Mouse (Mus musculus): ENCODE results near the gene Nxf1.
"Not testable (repeated sequence)": the region's sequence is repeated elsewhere in the genome, so short reads cannot be mapped to it uniquely, and the experiment has no call there.

The Nxf1 gene

DNA sequence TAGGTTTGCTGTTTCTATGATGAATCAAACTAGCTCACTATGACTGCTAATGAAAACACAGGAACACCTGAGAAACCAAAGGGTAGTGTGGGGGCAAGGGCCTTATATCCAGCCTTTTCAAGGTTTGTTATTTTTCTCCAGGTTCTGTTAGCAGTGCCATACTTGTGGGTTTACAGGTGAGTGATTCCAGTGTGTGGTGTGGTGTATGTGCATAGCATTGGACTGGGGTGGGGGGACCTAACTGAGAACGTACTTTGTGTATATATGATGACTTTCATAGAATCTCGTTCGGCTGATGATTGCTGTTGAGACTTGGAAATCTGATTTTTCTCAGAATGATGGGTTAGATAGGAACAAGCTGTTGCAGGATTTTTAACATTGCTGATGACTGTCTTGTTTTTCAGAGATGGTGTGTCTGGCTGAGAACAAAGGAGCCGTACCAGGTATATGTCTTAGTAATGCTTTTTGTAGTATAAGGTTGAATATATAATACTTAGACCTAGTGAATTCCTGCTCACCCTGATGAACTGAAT, 31.7 kb upstream of the Nxf1 start:
- no peak for DNase-seq

DNA sequence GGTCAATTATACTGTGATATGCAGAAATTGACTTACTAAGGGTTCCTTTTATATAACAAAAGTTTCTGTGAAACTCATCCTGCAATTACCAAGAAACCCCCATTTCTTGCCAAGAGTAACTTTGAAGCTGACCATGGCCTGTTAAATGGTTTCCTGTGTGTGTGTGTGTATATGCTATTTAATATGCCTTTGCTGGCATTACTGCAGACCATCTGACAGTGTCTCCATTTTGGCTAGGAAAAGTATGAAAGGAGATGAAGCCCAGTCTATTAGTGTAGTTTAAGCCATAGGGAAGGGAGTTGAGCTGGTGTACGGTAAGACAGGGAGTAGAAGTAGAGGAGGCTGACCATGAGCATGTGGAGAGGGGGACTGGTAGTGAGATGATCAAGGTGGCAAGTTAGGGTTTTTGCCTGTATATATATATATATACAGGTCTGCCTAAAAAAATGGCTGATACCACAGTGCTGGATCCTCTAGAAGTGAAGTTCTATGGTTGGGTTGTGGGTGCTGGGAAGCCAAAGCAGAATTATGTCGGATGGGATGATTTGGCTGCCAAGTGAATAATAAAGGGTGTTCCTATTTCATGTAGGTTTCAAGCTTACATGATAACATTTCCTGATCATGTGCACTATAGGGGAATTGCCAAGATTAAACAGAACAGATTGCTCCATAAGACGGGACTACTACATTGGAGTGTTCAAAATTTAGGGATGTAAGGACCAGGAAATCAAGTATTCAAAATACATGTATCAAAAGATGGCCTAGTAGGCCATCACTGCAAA, 30.1 kb upstream of the Nxf1 start:
- no peak for DNase-seq

DNA sequence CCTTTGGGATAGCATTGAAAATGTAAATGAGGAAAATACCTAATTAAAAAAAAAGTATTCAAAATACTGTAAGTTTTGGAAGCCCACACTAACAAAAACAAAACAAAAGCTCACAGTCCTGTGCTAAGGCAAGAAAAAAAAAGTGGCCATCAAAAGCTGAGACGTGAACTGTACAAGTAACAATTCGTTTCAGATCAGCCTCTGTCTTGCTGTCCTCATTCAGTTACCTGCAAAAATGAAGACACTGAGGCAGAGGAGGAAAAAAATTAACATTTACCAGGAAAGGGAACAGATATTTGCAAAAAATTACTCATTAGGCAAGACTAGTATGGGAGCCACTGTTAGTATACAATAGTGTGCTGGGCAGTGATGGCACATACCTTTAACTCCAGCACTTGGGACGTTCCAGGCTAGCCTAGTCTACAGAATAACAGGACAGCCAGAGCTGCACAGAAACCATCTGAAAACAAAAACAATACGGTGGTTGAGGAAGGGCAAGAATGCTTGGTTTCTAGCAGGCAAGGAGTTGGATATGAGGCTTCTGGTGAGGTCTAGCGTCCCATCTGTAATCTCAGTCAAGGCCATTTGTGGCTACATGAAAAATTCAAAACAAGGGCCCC, 29.3 kb upstream of the Nxf1 start:
- DNase-seq, result no peak

DNA sequence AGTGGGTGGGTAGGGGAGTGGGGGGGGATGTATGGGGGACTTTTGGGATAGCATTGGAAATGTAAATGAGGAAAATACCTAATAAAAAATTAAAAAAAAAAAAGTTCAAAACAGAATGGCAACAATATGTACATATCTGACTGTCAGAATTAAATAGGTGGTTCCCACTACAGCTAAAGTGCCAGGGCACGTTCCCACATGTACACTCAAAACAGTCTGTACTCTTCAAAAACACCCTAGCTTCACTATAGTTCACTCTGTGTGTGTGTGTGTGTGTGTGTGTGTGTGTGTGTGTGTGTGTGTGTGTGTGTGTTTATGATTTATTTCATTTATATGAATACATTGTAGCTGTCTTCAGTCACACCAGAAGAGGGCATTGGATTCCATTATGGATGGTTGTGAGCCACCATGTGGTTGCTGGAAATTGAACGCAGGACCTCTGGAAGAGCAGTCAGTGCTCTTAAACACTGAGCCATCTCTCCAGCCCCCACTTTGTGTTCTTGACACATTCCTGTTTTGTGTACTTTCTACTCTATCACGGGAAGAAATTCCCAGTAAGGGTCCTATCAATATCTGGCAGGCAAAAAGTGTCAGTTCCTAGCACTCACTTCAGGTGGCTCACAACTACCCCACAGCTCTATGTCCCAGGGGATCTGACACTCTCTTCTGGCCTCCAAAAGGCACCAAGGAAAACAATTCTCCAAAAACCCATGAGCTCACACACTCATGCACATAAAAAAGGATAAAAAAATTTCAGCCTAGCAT, 28.4 kb upstream of the Nxf1 start:
- DNase-seq, result not testable (repeated sequence)

DNA sequence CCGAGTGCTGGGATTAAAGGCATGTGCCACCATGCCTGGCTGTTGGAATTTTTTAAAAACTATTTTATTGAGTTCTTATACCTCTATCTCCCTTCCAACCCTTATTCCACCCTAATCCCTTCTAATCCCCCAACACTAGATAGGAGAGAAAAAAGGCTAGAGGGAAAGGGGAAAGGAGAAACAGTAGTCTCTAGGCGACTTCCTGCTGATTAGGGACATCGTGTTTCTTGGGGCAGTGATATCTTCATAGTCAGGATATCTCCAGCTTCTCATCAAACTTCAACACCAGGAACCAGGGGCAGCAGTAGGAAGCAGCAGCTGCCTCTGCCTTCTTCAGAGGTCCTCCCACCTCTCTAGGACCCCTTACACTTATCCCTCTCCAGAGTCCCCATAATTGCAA, 22.5 kb upstream of the Nxf1 start:
- DNase-seq, result no peak

DNA sequence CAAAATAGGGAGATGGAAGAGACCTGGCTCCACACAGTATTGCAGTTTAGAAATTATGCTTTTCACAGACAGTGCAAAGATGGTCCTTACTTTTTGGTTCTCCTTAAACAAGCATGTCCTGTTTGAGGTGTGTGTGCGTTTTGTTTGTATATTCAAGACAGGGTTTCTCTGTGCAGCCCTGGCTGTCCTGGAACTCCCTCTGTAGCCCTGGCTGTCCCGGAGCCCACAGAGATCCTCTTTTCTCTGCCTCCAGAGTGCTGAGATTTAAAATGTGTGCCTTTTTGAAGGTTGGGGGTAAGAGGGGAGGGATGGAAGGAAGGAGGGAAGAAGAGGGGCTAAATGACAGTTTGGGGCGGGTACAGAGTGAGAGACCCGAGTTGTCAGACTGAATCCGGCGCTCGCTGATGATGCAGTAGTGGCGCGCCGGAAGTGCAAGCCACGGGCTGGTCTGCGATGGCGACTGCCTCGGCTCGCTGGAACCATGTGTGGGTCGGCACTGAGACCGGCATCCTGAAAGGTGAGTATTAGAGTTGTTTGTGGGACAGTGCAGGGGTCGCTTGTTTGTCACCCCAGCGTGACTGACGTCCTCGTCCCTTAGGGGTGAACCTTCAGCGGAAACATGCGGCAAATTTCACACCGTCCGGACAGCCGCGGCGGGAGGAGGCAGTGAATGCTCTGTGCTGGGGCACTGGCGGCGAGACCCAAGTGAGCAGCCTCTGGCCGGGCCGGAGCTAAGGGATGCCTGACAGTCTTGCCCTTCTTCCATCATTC, 21.3 kb upstream of the Nxf1 start, which contains the start of gene Wdr74:
Gene Wdr74, plus strand, starts transcription at position 439 of the 771 bp plus-strand sequence.
- DNase-seq, result peak; percentile 94

DNA sequence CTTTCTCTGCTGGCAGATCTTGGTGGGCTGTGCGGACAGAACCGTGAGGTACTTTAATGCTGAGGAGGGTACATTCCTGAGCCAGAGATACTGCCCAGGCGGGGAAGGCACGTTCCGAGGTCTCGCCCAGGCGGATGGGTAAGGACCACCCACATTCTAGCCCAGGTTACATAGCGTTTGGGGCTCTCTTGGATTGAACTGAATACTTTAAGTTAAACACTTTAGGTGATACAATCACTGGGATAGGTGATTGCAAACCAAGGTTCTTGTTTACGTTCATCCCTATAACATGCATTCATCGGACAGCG, 20.8 kb upstream of the Nxf1 start:
- DNase-seq, result no peak

DNA sequence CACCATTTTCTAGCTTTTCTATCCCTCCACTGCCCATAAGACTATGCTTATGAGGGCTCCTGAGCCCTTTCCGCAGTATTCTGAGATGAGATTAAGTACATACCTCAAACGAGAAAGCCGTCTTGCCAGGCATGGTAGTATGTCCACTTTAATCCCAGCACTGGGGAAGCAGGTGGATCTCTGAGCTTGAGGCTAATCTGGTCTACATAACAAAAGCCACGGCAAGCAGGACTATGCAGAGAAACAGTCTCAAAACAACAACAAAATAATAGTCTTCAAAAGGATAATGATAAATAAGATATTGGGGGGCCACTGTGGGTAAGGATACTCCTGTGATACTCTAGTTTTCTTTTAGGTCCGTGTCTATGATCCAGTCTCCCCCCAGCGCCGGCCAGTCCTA, 18.0 kb upstream of the Nxf1 start:
- DNase-seq, result no peak

DNA sequence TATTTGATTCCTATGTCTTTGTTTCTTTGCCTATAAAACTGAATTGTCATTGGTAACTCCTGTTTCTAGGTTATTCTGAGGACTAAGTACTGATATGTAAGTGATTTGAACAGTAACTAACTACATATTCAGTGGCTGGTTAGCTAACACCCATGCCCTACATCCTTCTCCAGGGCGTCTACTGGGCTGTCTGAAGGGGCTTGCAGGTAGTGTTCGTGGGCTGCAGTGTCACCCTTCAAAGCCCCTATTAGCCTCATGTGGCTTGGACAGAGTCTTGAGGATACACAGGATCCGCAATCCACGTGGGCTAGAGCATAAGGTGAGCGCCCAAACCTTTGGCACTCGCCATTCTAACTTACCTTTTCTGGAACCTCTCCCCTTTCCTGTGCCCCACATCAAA, 17.2 kb upstream of the Nxf1 start:
- no peak for DNase-seq

DNA sequence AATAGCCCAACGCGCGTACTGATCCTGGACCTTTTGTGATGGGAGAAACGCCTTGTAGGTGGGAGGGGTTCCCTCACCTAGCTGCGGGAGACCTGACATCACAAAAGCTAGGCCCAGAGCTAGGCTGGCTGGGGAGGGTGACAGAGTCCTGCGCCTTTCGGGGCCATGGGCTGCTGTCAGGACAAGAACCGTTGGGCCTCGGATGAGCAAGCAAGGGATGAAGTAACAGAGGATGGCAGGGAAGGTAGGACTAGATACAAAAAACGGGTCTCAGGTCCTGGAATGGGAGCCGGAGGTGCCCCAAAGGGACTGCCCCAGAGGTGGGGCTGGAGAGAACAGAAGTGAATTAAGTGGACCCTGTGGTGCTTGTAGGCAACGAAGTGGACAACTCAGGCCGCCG, 16.3 kb upstream of the Nxf1 start, which contains the start of gene 1700092M07Rik:
Gene 1700092M07Rik, plus strand, starts transcription at position 116 of the 400 bp plus-strand sequence.
- DNase-seq, result no peak

DNA sequence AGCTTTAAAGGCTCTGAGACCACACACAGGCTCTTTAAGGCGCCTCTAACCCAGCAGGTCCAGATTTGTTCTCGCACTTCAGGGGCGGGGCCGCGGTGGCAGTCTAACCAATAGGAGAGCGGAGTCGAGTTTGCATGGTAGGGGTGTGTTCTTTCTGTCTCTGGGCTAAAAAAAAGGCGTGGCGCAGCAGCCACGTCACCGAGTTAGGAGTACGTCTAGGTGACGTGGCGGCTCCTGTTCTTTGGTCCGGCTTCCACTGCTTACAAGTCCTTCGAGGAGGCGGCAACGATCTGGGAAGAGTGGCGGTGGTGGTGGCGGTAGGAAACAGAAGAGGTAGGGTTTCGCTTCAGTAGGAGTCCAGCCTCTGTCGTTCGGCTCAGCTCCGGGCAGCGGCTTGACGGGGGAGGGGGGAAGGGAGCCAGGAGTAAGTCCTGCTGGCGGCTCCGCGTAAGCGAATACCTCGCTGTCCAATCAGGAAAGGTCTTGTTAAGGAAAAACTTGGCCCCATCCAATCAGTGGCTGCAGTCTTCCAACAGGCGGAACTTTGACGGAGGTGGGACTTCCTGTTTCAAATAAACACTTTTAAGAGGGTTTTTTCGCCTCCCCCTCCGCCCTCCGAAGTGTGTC, 15.5 kb upstream of the Nxf1 start, which contains the start of gene Stx5a:
Gene Stx5a, plus strand, starts transcription at position 171 of the 627 bp plus-strand sequence.
- peak; percentile 97 for DNase-seq

DNA sequence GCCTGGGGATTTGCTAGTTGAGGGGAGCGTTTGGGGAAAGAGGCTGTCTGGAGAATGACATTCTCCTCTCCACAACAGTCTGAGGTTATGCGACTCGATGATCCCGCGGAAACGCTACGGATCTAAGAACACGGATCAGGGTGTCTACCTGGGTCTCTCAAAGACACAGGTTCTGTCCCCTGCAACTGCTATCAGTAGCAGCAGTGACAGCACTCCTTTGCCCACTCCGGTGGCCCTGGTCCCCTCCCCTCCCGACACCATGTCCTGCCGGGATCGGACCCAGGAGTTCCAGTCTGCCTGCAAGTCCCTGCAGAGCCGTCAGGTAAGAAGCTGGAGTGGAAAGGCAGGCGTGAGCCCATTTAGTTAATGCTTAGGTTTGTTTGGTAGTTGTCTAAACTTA, 14.7 kb upstream of the Nxf1 start:
- DNase-seq, result no peak

DNA sequence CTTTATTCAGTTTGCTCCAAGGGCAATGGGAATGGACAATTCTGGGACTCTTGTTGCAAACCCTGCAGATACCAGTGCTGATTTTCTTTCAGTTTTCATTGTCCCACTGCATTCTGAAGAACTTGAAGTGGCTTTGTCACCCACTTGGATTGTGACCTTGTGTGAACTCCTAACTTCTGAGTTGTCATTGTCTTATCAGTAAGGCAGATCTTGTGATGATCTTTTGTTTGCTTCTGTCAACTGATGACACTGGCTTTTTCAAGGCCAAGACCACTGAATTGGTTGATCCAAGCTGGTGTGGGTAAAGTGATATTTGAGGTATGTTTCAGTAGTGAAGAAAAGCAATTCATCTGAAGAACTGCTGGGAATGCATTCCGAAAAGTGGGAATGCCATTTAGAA, 11.5 kb upstream of the Nxf1 start:
- no peak for DNase-seq

DNA sequence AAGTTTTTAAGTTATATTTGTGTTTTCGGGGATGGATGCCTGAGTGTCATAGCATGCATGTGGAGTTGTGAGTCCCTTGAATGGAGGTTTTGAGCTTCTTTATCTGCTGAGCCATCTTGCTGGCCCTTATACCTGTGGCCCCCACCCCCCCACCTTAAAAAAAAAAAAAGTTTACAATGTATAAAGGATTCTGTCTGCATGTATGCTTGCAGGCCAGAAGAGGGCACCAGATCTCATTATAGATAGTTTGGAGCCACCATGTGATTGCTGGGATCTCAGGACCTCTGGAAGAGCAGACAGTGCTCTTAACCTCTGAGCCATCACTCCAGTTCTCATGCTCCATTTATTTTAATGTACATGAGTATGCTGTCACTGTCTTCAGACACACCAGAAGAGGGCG, 9.5 kb upstream of the Nxf1 start:
- DNase-seq, result no peak

DNA sequence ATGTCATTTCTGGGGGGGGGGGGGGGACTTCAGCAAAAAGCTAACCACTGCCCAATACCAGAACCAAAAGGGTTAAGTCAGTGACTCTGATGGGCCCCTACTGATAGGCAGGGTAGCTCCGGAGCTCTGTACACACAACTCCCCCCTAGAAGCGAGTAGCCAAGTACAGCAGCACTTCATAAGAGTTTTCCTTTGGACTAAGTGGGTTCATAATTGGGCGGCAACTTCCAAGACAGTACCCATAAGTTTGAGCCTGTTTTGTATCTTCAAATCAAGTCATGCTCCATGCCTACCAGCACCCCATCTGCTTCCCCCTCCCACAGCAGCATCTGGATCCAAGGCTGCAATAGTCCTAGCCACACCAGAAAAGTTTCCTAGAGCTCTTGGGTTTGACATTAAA, 1.2 kb upstream of the Nxf1 start:
- no peak for DNase-seq

DNA sequence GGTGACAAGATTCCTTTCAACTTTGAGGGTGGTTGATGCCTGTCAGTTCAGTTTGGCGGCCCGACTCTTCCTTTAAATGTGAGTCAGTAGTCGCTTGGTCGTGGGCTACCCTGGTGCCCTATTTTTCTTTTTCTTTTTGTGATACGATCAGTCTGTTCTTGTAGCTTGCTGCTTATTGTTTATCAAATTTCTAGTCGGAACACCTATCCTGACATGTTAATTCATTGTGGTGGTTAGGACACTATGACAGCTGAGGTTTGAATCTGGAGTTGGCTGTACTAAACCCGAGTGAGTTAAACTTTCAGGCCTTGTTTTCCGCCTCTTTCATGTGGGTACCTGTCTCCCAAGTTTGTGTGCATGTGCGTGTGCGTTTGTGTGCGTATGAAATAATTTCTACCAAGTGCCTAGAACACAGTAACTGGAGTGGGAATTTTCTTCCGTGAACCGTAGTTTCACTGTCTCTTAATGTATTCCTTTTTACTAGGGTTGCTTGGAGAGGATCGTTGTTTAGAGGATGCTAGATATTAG, 662 bp downstream of the Nxf1 start:
- DNase-seq, result no peak

DNA sequence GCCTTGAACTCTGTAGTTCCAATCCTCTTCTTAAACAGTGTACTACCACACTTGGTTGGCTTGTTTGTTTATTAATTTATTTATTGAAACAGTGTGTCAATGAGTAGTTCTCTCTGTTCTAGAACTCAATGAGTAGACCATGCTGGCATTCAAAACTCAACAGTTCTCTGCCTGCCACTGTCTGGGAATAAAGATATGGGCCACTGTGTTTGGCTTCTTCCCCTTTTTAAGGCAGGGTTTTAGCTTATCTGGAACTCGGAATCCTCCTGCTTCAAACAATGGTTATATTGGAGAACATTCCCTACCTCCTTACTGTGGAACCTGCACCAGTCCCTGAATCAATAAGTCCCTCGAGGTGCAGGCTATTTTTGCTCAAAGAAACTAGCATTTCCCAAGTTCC, 2.0 kb downstream of the Nxf1 start:
- DNase-seq, result no peak

DNA sequence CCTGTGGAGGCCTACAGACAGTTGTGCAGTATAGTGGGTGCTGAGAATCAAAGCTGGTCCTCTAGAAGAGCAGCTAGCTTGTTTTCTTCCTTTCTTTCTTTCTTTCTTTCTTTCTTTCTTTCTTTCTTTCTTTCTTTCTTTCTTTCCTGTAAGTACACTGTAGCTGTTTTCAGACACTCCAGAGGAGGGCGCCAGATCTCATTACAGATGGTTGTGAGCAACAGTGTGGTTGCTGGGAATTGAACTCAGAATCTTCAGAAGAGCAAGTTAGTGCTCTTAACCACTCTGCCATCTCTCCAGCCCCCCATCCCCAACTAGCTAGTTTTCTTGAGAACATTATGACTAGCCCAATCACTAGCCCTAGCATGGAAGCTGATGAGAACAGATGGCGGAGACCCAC, 3.9 kb downstream of the Nxf1 start:
- no peak for DNase-seq

DNA sequence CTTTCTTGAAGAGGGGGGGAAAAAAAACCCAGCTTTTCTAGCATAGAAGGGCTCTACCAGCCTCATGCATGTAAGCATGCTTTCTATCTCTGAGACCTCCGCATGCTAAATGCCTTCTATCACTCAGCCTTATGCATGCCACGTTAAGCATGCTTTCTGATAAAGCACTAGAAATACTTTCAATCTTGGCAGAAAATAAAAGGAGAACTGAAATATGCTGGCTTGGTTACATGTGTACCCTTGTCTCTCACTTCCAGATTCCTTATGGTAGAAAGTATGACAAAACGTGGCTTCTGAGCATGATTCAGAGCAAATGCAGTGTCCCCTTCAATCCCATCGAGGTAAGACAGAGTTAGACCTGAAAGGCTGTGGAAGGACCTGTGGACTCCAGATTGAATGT, 6.4 kb downstream of the Nxf1 start:
- DNase-seq, result no peak

DNA sequence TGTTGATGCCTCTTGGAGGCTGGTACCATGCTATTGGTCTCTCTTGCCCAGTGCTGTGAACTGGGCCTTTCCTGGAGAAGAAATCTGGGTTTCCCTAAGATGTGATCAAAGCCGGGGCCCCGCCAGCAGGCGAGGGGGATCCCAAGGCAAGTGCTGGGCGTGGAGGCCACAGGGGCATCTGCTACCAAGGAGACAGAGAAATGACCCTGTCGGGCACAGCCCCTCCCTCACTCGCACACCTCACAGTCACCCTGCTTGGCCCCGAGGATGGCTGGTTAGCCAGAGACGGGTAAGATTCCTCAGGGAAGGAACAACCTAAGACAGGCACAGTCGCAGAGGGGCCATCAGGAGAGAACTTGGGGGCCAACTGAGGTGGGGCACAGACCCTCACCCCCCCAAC, 8.7 kb downstream of the Nxf1 start:
- no peak for DNase-seq

DNA sequence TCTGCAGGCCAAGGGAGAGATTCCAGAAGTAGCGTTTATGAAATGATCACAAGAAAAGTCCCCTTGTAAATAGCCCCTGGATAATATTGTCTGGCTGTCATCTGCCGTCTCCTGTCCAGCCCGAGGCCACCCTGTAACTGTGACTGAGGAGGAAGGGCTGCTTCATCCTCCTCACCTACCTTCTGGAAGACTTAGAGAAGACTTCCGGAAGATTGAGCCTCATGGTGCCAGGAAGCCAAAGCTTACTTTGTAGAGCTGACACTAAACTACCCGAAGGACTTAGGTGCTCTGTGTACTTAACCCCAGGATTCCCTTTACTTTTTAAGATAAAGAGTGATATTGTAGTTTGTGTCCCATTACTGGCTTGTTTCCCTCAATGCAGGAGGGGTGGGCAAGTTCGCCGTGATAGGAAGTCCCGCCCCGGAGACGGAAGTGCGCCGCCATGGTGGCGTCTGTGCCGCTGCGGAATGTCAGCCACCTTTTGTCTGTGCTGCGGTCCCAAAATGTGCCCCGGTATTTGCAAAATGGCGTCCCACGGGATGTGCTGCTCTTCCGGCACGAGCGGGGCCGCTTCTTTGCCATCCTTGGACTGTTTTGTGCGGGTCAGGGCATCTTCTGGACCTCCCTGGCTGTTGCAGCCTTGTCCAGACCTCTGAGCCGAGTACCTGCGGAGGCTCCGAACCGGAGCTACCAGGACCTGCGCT, 13.8 kb downstream of the Nxf1 start, which contains the start of gene Tmem223:
Gene Tmem223, plus strand, starts transcription at position 430 of the 704 bp plus-strand sequence.
- DNase-seq, result peak; percentile 83
